Mouse (Mus musculus) ES-CJ7 (cell line): ENCODE measurements at regions not wholly inside any gene's neighbourhood (a gene's known extent, or its start where the extent isn't known, plus 50 kb on each side); places are given as distances from the start of the nearest gene placed in this dataset.
A peak's percentile ranks its signal among the peaks of the same experiment; 100 is the strongest.

Source experiments
- DNase-seq: peaks from one replicate; pipeline ENCODE4 v3.0.0; 2011; ENCODE audit warnings: low read depth, low spot score

GRCm38 (mm10) chr3:80255304-80255703 lies 371.0 kb downstream of the Fam198b start:
- no peak for DNase-seq

GRCm38 (mm10) chr3:80256383-80256782 lies 372.1 kb downstream of the Fam198b start:
- DNase-seq, result no peak

- no peak for DNase-seq
Observed at GRCm38 (mm10) chr3:80263095-80263494, 378.8 kb downstream of the Fam198b start.

GRCm38 (mm10) chr3:80284656-80285055 lies 400.3 kb downstream of the Fam198b start:
- DNase-seq, result no peak

- no peak for DNase-seq
Observed at GRCm38 (mm10) chr3:80285246-80285645, 400.9 kb downstream of the Fam198b start.

GRCm38 (mm10) chr3:80293485-80293884 lies 409.2 kb downstream of the Fam198b start:
- no peak for DNase-seq

- no peak for DNase-seq
Observed at GRCm38 (mm10) chr3:80307632-80308031, 423.3 kb downstream of the Fam198b start.

- no peak for DNase-seq
Observed at GRCm38 (mm10) chr3:80309931-80310330, 425.6 kb downstream of the Fam198b start.

GRCm38 (mm10) chr3:80311689-80312088 lies 427.4 kb downstream of the Fam198b start:
- no peak for DNase-seq

GRCm38 (mm10) chr3:80322291-80322690 lies 438.0 kb downstream of the Fam198b start:
- DNase-seq, result no peak

- DNase-seq, result no peak
Observed at GRCm38 (mm10) chr3:80324726-80325125, 440.4 kb downstream of the Fam198b start.

- no peak for DNase-seq
Observed at GRCm38 (mm10) chr3:80331776-80332175, 447.4 kb downstream of the Fam198b start.

- no peak for DNase-seq
Observed at GRCm38 (mm10) chr3:80334446-80334893, 450.1 kb downstream of the Fam198b start.

- DNase-seq, result peak; percentile 2
Observed at GRCm38 (mm10) chr3:80336123-80336674, 451.9 kb downstream of the Fam198b start.

- DNase-seq, result no peak
Observed at GRCm38 (mm10) chr3:80367972-80368371, 434.7 kb downstream of the Gria2 start.

GRCm38 (mm10) chr3:80369214-80369941 lies 433.3 kb downstream of the Gria2 start:
- no peak for DNase-seq

GRCm38 (mm10) chr3:80372436-80372835 lies 430.2 kb downstream of the Gria2 start:
- no peak for DNase-seq

GRCm38 (mm10) chr3:80385986-80386385 lies 416.6 kb downstream of the Gria2 start:
- DNase-seq, result no peak

- DNase-seq, result no peak
Observed at GRCm38 (mm10) chr3:80396240-80396639, 406.4 kb downstream of the Gria2 start.

GRCm38 (mm10) chr3:80420453-80420852 lies 382.2 kb downstream of the Gria2 start:
- no peak for DNase-seq

- no peak for DNase-seq
Observed at GRCm38 (mm10) chr3:80421461-80421860, 381.2 kb downstream of the Gria2 start.

GRCm38 (mm10) chr3:80422106-80422505 lies 380.5 kb downstream of the Gria2 start:
- DNase-seq, result no peak

GRCm38 (mm10) chr3:80422646-80423045 lies 380.0 kb downstream of the Gria2 start:
- no peak for DNase-seq
